Mouse (Mus musculus) ES-E14 (cell line): ENCODE measurements around the gene Ift122. TPM values are rescaled to one million over a fixed set of nuclear protein-coding genes. Genes with fewer than 3 reads are reported as not detected.
A peak's percentile ranks its signal among the peaks of the same experiment; 100 is the strongest.

Source experiments
- DNase-seq: peaks from one replicate; pipeline ENCODE4 v3.0.0-alpha.2; 2013; ENCODE audit warnings: low read depth, low spot score
- H3K27ac ChIP-seq: 2 replicates; pipeline ENCODE4 v1.5.1; 2012; ENCODE audit warnings: low read depth, mild to moderate bottlenecking, low read length, moderate library complexity, mixed read lengths; ENCODE audit not compliant: poor library complexity, insufficient read depth, severe bottlenecking
- H3K36me3 ChIP-seq: 2 replicates; pipeline ENCODE4 v1.6.1; 2012; ENCODE audit warnings: mild to moderate bottlenecking, low read length, moderate library complexity, mixed read lengths; ENCODE audit not compliant: control insufficient read depth, poor library complexity, insufficient read depth, severe bottlenecking
- H3K4me1 ChIP-seq, 2 experiments: fragments of 150-350 bp in 1 of 2; sonication (generic) in 1 of 2; 2 replicates each; pipeline ENCODE4 v1.6.1; 2012; ENCODE audit warnings: low read length in 2 of 2, mild to moderate bottlenecking in 1 of 2, mixed read lengths in 1 of 2; ENCODE audit not compliant: control insufficient read depth in 2 of 2, insufficient read depth in 2 of 2, poor library complexity in 1 of 2
- H3K4me3 ChIP-seq, 2 experiments: fragments of 150-350 bp in 1 of 2; sonication (generic) in 1 of 2; 2 replicates each; pipeline ENCODE4 v1.5.1; 2012; ENCODE audit warnings: low read length in 2 of 2, low read depth in 1 of 2, mild to moderate bottlenecking in 1 of 2, mixed read lengths in 1 of 2; ENCODE audit not compliant: insufficient read depth in 1 of 2, poor library complexity in 1 of 2, severe bottlenecking in 1 of 2
- H3K9ac ChIP-seq: 2 replicates; pipeline ENCODE4 v1.6.1; 2012; ENCODE audit warnings: low read depth, mild to moderate bottlenecking, low read length, mixed read lengths; ENCODE audit not compliant: poor library complexity, insufficient read depth, severe bottlenecking
- H3K9me3 ChIP-seq: fragments of 150-350 bp; sonication (generic); 2 replicates; pipeline ENCODE4 v1.6.1; 2012; ENCODE audit warnings: low read depth, mild to moderate bottlenecking, low read length; ENCODE audit not compliant: control insufficient read depth, insufficient read depth
- CHD2 ChIP-seq: IDR thresholded peaks from 2 replicates; pipeline ENCODE4 v1.6.1; 2014; ENCODE audit warnings: mild to moderate bottlenecking, low read depth, low read length, inconsistent platforms
- HCFC1 ChIP-seq: IDR thresholded peaks from 2 replicates; pipeline ENCODE4 v1.6.1; 2012; ENCODE audit warnings: low read length, inconsistent platforms, borderline replicate concordance; ENCODE audit not compliant: insufficient read depth
- MAFK ChIP-seq: IDR thresholded peaks from 2 replicates; pipeline ENCODE4 v1.6.1; 2014; ENCODE audit warnings: mild to moderate bottlenecking, low read depth, low read length, inconsistent platforms; ENCODE audit not compliant: insufficient read depth
- ZC3H11A ChIP-seq: IDR thresholded peaks from 2 replicates; pipeline ENCODE4 v1.6.1; 2012; ENCODE audit warnings: low read depth, mild to moderate bottlenecking, inconsistent platforms, low read length, borderline replicate concordance
- ZNF384 ChIP-seq: IDR thresholded peaks from 2 replicates; pipeline ENCODE4 v1.6.1; 2012; ENCODE audit warnings: low read depth, low read length, inconsistent platforms
- in situ Hi-C, 2 experiments: fragments of 600-800 bp; cut with MboI; formaldehyde crosslinking; loops; one replicate each; pipeline ENCODE4 v1.15.1; 2025; ENCODE audit warnings: low sequenced_read_pairs in 2 of 2, inconsistent platforms in 1 of 2; ENCODE audit not compliant: unreplicated experiment in 2 of 2
- total RNA-seq: library from RNA; depleted of rRNA; stranded (reverse); fragments of 300-350 nt; gene quantifications from 2 replicates; pipeline ENCODE4 v1.2.3, GENCODE M21; 2012

Ift122 gene
- total RNA-seq, 1 experiment = 8.5 TPM

DNA sequence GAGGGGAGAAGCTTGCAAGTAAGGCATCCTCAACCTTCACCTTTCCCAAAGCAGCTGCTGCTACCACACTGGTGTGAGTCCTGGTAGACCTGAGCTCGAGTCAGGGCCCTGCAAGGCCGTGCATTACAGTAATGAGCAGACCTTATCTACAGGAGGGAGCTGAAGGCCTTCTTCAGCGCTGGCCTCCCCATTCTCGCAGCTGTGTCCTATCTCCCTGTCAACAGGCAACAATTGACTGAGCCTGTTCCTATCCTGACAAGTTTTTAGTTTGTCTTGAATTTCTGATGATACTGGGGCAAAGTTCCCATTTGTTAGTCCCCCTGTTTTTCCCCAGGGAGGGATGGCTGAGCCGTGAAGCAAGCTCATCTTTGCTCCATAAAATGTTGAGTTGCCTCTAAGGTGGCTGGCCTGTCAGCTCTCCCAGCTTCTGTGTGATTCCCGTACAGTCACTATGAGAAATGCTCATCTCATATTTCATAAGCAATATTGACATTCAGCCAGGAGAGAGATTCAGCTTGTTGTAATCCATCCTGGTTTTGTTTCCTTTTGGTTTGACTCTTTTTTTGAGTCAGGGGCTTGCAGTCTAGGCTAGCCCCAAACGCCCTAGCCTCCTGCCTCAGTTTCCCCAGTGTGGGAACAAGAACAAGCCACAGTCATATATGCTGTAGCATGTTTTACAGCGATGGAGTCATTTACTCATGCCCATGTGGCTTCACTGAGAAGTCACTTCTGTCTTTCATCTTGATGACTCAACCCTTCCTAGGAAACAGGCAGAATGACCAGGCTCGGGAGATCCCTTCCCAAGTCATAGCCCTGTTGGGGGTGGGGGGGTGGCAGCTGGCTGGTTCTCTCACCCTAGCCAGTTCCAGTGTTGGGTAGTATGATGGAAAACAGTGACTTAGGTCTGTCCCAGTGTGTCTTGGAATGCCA, 90.5 kb downstream of the Ift122 start:
- no peak overlapping the region for H3K9ac ChIP-seq
- no peaks in the 10 kb centered on the region for H3K36me3 ChIP-seq
- H3K4me3 ChIP-seq = no peak overlapping the region
- no peaks in the 10 kb centered on the region for H3K9me3 ChIP-seq
- H3K27ac ChIP-seq = no peak overlapping the region
- peaks cover 0 to 4% of the 10 kb centered on the region in 2 experiments; a peak in 1 of 4 replicates for H3K4me1 ChIP-seq
- no peak for DNase-seq
- in situ Hi-C loops = no loop called here
- no peak for TF ChIP-seq ZNF384
- TF ChIP-seq MAFK = no peak
- TF ChIP-seq ZC3H11A = no peak
- TF ChIP-seq CHD2 = no peak
- no peak for TF ChIP-seq HCFC1

DNA sequence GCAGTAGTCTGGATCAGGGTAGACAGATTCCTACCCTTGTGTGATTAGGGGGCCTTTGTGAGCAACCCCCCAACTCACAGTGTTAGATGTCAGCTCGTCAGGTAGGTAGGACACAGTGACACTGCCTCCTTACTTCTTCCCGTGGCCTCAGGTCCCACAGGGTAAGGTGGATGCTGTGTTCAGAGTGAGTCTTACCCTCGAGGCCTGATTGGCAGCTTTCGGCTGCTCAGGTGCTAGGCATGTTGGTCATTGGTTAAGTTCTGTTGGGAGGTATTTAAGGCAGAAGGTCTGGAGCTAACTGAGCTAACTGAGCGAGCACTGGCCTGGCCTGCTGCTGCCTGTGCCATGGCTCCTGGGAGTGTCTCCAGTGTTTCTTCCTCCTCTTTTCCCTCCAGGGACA, 91.4 kb downstream of the Ift122 start, which contains the start of gene H1foo:
Gene H1foo (plus strand): TSS at position 301 of the 400 bp plus-strand sequence.
- no peaks in the 10 kb centered on the region for H3K36me3 ChIP-seq
- no peak within 1 kb of the TSS for H3K27ac ChIP-seq
- H3K4me1 ChIP-seq = peaks cover 0 to 4% of the 10 kb centered on the region in 2 experiments; a peak in 1 of 4 replicates
- H3K4me3 ChIP-seq = no peak within 1 kb of the TSS
- in situ Hi-C loops = no loop called here
- 0 out of 2 replicates have a peak within 1 kb of the TSS, but pooled peaks have one; percentile 0 for H3K9ac ChIP-seq
- TF ChIP-seq MAFK (no peak), CHD2 (no peak), HCFC1 (no peak), ZNF384 (no peak), ZC3H11A (no peak)
- no peaks in the 10 kb centered on the region for H3K9me3 ChIP-seq
- no peak for DNase-seq

DNA sequence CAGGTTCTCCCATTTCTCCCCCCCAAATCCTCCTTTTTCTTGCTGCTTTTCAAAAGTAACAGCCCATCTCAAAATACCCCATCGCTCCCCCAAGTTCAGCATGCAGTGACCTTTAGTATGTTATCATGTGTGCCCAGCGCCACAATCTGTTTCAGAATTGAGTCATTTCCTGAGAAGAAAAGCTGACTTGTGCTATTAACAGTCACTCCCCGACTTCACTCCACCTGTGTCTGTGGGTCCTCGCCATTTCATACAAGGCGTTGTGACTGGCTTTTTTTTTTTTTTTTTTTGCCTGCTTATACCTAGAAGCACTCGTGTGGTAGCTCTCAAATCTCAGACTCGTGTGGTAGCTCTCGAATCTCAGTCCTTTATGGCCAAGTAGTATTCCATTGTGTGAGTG, 92.4 kb downstream of the Ift122 start:
- Histone ChIP-seq H3K9me3 (no peaks in the 10 kb centered on the region), H3K4me3 (no peak overlapping the region), H3K27ac (no peak overlapping the region), H3K36me3 (no peaks in the 10 kb centered on the region), H3K9ac (no peak overlapping the region), H3K4me1 (peaks cover 0 to 4% of the 10 kb centered on the region in 2 experiments; a peak in 1 of 4 replicates)
- in situ Hi-C loops = no loop called here
- DNase-seq = no peak
- TF ChIP-seq HCFC1 (no peak), CHD2 (no peak), ZNF384 (no peak), MAFK (no peak), ZC3H11A (no peak)

DNA sequence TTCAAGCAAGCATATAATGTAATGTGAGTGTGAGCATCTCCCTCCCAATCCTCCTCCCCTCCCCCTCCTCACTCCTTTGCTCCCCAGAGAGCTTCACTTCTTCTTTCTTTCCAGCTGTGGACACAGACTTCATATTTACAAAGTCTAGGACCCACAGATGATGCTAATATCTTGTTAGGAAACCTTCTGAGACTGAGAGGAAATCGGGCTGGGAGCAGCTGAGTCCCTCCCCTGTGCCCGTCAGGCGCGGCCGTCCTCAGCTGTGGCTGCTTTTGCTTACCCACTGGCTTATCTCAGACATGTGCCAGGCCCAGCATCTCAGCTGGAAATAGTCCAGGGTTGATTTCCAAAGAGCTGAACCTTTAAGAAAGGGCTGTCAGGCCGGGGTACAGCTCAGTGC, 93.1 kb downstream of the Ift122 start:
- Histone ChIP-seq H3K36me3 (no peaks in the 10 kb centered on the region), H3K4me3 (no peak overlapping the region), H3K9me3 (no peaks in the 10 kb centered on the region), H3K4me1 (peaks cover 0 to 2% of the 10 kb centered on the region in 2 experiments; a peak in 1 of 4 replicates), H3K27ac (no peak overlapping the region), H3K9ac (no peak overlapping the region)
- in situ Hi-C loops = no loop called here
- TF ChIP-seq CHD2 = no peak
- no peak for TF ChIP-seq HCFC1
- DNase-seq = no peak
